Mouse (Mus musculus): ENCODE data around the gene Stxbp5l.
"Not testable (repeated sequence)": the region's sequence is repeated elsewhere in the genome, so short reads cannot be mapped to it uniquely, and the experiment has no call there.

Gene Stxbp5l

DNA sequence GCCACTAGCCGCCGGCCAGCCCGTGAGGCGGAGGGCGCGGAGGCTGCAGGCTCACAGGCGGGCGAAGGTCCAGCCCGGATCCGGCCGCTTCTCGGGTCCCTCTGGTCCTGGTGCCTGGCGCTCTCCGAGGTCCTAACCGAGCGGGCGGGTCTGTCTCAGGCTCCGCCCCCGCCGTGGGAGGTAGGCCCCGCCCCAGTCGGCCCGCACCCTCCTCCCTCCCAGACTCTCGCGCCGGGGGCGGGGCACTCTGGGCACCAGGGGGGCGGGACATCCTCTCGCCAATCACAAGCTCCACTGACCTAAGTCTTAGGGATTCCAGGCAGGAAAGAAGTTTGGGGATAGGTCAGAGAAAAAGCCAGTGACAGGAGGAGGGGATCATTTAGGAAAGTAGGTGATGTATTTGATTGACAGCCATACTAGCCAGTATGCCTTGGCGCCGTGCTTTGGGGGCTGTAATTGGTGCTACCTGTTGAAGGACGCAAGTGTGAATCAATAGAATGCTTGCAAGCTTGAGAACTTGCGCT lies at the start of gene Stxbp5l:
Stxbp5l (minus strand) TSS at position 142 of the 524 bp plus-strand sequence.
- DNase-seq (ENCODE audit: low read depth, low spot score) = peak; percentile 78

DNA sequence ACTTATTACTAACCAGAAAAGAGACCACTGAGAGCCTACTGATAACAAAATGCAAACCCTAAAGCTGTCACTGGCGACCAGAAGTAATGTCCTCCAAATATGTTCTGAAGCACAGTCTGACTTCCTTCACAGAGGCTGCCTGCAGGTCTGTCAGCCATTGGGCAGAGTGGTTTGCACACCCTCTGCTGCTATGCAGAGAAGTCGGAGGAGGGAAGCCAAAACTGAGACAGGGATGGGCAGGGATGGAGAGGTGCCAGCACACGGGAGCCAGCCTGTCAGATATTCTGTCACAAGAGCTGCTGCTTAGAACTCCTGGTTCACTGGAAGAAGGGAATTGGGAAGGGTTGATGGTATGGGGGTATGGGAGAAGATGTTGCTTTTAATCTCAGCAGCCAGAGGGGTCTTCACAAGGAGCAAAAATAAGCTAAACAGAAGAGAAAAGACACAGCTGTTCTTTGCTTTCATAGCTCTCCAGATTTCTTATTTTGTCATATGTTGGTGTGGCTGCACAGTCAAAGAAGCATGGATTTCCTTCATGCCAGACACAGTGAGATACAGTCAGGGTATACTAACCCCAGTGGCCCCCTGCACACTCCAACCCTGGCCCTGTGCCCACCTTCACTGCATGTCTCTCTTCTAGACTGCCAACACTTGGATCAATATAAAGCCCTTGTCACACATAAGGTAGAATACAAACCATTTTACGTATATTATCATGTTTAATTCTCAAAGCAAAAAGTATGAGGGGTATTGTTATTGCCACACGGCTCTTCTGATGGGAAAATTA lies 48.8 kb upstream of the Stxbp5l start:
- no peak for DNase-seq (ENCODE audit: low read depth, low spot score)

DNA sequence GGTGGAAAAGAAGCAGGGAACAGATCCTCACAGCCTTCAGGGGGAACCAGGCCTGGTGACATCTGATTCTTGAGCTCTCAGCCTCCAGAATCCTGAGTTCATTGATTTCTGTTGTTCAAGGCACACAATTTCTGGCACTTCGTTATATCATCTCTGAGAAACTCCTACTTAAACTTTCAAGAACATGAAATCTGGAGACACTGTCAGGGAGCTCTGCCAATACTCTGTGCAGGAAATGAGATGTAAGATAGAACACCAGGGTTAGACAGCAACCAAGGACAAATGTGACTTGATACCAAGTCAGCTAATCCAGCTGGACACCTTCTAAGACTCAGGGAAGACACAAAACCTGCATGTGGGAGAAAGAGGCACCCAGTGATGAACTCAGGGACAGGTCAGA lies 40.7 kb upstream of the Stxbp5l start:
- DNase-seq (ENCODE audit: low read depth, low spot score) = no peak

DNA sequence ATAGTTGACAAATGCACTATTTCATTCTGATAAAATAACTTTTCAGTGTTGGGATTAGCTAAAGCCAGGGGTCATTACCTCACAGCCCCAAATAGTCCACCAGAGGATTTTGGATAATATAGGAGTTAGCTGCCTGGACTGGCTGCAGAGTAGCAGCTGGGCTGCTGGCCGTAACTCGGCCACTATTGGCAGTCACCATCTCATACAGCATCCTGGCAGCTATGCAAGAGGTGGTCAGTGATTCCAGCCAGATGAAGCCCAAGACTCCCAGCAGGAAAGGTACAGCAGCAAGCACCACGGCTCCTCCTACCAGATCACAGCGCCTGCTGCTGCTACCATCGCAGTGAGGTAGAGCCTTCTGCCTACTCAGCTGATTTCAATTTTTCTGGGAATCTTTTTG lies 38.1 kb upstream of the Stxbp5l start:
- DNase-seq (ENCODE audit: low read depth, low spot score) = no peak

DNA sequence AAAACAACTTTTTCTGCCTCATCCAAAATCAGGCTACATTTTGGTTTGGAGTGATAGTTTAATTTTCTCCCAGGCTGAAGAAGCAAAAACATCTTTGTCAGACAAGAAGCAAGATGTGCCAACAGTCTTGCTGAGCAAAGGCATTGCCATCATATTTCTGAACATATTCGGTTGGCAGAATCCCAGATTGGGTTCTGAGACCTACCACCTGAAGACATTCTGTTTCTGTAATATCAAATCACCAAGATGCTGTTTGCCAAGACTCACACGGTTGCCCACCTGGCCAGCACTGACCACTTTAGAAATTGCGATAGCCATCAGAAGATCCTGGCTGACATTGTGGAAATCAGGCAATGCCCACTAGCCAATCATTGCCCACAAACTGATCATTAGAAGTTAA lies 37.1 kb upstream of the Stxbp5l start:
- DNase-seq (ENCODE audit: low read depth, low spot score) = no peak

DNA sequence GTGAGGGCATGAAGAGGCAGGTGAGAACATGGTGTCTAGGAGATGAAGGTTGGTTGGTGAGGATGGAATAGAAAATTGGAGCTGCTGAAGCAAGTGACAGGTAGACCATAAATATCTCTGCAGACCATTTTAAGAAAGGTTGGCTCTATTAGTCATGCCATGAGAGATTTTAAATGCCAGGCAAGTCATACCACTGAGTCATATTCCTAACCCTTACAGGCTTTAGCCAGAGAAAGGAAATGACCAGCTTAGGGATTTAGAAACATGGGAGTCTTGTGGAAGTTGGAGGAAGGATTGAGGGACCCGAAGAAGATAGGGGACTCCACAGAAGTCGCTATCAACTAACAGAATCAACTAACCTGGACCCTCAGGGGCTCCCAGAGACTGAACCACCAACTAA lies 35.8 kb upstream of the Stxbp5l start:
- DNase-seq (ENCODE audit: low read depth, low spot score) = no peak

DNA sequence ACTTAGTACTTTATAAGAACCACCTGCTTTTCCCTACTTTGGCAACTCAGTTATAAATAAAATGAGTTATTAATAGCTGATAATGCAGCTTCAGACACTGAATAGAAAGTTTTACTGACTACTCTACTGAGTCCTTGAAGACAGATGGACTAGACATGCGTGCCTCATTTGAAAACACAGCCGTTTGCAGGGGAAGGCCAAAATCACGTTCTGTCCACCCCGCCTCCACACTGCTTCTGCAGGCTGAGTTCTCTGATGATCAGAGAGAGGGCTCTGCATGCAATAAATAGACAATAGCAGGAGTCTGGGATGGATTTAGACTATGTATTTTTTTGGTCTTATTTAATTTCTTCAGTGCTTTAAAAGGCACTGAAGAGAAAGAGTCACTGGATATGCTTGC lies 20.8 kb upstream of the Stxbp5l start:
- DNase-seq (ENCODE audit: low read depth, low spot score) = no peak

DNA sequence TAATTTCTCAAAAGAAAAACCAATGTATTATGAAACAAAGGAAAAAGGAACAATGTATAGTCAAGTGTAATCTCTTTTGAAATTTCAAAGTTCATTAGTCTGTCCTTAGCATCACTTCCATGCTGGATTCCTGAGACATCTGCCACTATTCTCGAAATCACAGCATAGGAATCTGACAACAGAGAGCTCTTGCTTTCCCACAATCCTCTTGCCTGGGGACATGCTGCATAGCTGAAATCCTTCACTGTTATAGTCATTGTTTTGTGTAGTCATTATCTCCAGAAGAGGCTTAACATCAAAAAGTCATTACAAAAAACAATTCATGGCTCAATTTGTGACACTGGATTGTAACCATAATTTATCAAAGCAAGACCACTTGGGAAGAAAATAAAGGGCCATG lies 20.2 kb upstream of the Stxbp5l start:
- no peak for DNase-seq (ENCODE audit: low read depth, low spot score)

DNA sequence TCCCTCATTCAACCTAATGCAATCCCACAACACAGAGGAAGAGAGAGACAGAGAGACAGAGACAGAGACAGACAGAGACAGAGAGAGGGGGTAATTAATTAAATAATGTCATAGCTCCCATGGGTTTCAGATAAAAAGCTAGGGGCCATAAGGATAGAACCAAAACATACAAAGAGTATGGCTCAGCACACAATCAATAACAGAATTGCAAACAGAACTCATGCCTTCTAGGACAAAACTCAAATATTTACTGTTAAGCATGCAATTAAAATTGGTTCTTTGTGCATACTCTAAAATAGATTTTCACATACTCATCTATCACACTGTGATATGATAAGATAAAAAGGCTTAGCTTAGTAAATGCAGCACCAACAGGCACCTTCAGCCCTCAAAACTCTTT lies 5.2 kb upstream of the Stxbp5l start:
- no peak for DNase-seq (ENCODE audit: low read depth, low spot score)

DNA sequence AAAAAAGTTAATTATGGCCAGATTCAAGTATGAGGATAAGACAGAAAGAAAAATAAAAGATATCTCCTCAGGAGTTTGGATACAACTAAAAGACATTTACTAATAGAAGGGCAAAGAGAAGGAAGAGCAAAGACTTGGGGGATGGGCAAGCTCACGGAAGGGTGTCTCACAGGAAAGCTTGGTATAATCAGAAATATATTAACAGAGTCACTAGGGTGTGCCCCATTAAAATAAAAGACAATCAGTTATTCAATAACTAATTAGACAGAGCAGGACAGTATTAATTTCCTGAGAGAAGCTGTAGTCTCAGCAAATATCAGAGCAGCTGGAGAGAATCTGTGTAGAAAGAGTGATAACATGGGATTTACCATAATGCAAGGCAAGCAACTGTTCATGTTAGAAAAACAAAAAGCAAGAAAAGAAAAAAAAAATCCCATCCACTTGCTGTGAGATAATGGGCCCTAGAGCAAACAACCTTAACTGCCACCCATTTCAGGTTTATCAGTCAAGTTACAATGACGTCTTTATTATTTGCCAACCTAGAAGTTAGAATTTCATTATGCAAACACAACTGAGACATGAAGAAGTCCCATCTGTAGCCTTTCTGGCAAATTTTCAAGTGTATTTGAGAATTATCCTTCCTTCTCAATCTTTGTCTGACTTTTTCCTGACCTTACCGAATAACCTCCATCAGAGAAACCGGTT lies 4.6 kb upstream of the Stxbp5l start:
- DNase-seq (ENCODE audit: low read depth, low spot score) = no peak

DNA sequence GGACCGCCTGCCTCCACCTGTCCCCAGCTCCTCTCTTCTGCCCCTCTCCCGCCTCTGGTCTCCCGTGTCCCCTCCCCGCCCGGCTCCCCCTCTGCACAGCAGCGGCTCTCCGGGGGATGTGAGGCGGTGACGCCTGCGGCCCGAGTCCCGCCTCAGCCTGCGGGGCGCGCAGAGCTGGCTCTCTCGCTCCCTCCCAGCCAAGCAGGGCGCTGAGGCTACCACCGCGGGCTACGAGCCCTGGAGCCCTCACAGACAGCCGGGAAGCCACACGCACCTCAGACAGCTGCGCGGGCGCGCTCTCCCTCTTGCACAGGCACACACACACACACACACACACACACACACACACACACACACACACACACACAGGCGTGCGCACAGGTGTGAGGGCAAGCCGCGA lies 393 bp downstream of the Stxbp5l start:
- DNase-seq (ENCODE audit: low read depth, low spot score) = no peak

DNA sequence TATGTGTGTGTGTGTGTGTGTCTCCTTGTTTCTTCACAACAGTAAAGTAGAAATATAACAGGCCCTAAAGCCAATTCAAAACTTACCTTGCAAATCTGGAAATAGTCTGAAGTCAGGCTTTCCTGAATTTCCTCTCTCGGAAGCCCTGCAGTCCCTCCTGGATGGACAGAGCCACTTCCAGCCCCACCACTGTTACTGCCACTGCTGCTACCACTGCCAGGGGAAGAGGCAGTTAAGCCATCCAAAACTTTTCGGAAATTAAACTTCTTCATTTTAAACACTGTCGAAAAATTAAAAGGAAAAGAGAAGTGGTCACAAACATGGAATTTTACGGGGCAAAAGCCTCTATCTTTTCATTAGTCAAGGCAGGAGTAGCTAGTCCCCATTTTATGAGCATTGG lies 1.3 kb downstream of the Stxbp5l start:
- DNase-seq (ENCODE audit: low read depth, low spot score) = no peak

DNA sequence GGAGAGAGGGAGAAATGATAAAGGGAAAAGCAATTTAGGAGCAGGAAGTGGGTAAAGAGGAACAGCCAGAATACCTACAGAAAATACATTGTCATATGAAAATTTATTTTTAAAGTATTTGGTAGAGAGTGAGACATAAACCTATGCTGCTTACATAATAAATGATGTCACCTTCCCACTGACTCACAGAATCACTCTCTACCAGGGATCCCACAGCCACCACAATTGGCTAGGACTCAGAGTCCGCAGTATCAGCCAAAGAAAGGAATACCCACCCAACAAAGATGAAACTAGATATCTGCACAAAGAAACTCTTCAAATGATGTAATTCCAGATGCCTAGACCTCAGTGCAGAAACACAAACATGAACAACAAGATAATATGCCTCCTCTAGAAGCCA lies 12.0 kb downstream of the Stxbp5l start:
- DNase-seq (ENCODE audit: low read depth, low spot score) = no peak

DNA sequence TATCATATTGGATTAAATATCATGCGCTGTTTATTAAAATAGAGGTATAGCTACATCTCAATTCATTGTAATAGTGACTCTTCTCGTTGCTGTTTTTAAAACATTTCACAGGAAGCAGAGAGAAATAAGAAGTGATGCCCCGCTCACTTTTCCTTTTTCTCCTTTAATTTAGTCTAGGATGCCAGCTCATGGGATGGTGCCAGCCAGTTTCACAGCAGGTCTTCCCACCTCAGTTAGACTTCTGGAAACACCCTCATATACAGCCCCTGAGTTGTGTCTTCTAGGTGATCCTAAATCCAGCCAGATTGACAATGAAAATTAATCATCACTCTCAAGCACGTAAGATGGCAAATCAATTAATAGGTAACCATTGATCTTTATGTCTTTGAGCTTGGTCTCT lies 17.3 kb downstream of the Stxbp5l start:
- no peak for DNase-seq (ENCODE audit: low read depth, low spot score)

DNA sequence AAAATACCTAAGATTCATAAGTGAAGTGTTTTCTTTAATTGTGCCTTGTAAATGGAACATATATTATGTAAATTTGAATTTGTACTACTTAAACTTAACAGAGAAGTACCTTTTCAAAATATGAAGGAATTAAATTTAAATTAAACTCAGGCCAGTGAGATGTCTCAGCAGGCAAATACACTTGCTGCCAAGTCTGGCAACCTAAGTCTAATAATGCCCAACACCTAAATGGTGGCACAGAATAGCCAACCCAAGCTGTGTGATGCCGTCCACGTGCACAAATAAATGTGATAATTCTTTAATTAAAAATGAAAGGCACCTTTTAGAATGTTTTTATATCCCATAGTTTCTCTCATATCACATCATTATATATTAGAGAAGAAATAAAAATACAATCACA lies 20.8 kb downstream of the Stxbp5l start:
- DNase-seq (ENCODE audit: low read depth, low spot score) = no peak

DNA sequence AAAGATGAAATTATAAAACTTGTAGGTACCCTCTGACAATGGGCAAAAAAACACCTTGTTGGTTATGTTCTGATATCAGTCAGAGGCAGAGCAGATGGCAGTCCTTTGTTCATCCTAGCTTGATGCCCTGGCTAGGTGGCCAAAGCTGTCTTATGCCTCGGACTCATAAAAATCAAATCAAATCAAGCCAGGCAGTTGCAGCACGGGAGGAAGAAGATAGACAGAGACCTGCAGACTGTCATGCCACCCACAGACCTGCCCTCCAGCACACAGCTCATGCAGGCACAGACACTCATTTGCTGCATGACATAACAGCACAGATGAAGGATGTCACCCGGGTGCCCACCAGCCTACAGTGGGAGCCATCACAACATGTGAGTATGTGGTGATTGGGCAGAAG lies 29.1 kb downstream of the Stxbp5l start:
- DNase-seq (ENCODE audit: low read depth, low spot score) = no peak

DNA sequence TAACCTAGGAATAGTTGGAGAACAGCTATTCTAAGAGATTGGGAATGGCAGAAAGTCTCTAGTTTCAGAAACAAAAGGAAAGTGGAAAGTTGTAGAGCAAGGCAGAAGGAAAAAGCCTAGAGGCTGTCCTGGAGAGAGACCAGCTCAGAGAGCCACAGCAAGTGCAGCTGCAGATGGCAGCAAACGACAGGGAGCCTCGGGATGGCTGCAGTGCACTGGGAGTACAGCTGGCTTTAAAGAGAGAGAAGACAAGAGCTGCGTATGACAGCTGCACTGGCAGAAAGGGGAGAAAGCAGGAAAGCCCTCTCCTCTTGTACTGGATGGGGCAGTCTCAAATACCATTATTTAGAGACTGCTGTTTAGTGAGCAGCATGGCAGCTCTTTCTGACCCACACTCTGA lies 37.7 kb downstream of the Stxbp5l start:
- DNase-seq (ENCODE audit: low read depth, low spot score) = peak; percentile 8

DNA sequence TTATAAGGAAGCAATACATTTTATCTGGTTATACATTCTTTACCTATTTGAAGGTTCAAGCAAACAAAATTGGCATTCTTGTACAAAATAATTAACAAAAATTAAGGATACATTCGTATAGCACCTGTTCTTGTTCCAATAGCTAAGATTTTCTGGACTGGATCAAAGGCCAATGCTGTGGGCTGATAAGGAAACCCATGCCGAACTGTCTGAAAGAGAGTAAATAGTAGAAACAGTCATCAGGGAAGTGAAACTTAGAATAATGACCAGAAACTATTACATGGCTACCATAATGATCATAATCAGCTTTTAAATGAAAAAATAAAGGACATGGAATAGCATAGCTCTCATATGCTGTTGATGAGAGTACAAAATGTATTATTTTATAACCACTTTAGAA lies 39.8 kb downstream of the Stxbp5l start:
- DNase-seq (ENCODE audit: low read depth, low spot score) = no peak

DNA sequence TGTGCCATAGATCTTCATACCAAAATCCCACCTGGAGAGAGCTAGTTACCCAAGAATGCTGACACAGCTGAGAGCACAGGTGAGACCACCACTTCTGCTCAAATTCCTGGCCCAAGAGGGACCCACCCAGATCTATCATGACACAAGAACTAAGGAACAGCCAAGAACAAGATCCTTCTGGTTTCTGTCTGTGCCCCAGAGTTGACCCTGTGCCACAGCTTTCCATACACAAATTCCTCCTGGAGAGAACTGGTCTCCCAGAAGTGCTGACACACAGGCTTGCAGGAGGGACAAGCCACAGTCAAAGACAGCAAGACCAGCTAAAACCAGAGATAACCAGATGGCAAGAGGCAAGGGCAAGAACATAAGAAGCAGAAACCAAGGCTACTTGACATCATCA lies 43.3 kb downstream of the Stxbp5l start:
- DNase-seq (ENCODE audit: low read depth, low spot score) = not testable (repeated sequence)

DNA sequence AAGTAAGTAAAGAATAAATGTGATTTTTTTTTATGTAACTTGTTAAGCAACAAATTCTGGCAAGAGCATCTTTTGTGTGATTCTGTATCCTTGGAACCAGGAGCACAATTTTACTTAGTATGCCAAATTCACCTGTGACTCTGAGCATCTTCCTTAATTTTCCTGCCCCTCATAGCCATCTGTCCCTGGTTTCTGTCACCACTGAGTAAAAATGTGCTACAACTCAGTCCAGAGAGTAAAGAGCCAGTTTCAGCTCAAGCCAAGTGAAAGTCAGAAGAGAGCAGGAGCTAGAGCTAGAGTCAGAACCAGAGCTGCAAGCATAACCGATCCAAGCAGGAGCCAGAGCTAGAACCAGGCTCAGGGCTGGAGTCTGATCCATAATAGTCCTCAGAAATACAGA lies 46.6 kb downstream of the Stxbp5l start:
- DNase-seq (ENCODE audit: low read depth, low spot score) = no peak

DNA sequence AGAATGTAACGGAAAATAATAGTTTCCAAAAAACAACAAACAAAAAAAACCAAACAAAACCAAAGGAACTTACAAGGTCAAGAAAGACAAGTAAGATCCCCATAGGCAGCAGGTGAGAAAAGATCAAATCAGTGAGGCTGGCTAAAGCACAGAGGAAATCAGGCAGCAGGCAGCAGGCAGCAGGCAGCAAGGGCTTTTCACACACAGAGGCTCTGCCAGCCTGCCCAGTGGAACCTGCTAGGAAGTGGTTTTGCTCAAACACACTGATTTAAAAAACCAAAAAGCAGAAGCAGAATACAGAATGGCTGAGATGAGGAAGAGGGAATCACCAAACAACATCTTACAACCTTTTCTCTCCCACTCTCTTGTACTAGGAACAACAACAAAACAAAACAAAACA lies 47.2 kb downstream of the Stxbp5l start:
- no peak for DNase-seq (ENCODE audit: low read depth, low spot score)

DNA sequence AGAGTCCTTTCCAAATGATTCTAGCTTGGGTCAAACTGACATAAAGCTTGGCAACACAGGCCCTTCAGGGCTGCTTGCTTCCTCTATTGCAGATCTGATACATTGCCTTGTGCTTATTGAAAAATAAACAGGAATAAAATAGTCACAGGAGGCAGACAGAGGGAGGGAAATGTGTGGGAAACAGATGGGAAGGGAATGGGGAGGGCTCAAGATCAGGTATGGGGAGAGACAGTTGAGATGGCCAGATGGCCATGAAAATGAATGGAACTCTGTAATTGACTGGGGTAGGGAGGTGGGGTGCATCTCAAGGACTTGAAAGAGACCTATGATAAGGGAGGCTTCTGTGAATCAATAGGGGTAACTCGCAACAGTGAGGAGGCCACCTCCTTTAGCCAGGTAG lies 80.3 kb downstream of the Stxbp5l start:
- DNase-seq (ENCODE audit: low read depth, low spot score) = no peak

DNA sequence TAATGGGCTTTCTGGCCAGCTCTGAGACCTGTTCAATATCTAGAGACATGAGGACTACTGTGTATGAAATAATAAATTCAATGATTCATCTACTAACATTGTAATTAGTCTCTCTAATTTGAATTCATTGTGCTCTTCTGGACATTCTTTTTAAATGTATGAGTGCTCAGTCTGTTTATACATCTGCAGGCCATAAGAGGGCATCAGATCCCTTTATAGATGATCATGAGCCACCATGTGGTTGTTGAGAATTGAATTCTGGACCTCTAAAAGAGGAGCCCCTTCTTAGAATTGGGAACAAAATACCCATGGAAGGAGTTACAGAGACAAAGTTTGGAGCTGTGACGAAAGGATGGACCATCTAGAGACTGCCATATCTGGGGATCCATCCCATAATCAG lies 92.2 kb downstream of the Stxbp5l start:
- peak; percentile 4 for DNase-seq (ENCODE audit: low read depth, low spot score)

Measured in brain, embryonic 18.5 days (tissue).